Mouse (Mus musculus) testis, adult 2 months (tissue): Measurements from ENCODE around the gene Rab40c. TPM values are rescaled to one million over a fixed set of nuclear protein-coding genes. Genes with fewer than 3 reads are reported as not detected.

Experiments
- H3K27ac ChIP-seq: fragments of 200-500 bp; 2 replicates; pipeline ENCODE4 v1.5.1; 2012; ENCODE audit warnings: low read depth, low read length; ENCODE audit not compliant: control insufficient read depth, insufficient read depth
- H3K27me3 ChIP-seq: fragments of 200-500 bp; 2 replicates; pipeline ENCODE4 v1.6.1; 2012; ENCODE audit warnings: mild to moderate bottlenecking, low read length, moderate library complexity; ENCODE audit not compliant: control insufficient read depth, insufficient read depth
- H3K36me3 ChIP-seq: fragments of 200-500 bp; 2 replicates; pipeline ENCODE4 v1.6.1; 2012; ENCODE audit warnings: mild to moderate bottlenecking, low read length; ENCODE audit not compliant: control insufficient read depth, insufficient read depth
- H3K4me1 ChIP-seq: fragments of 200-500 bp; 2 replicates; pipeline ENCODE4 v1.6.1; 2012; ENCODE audit warnings: low read length; ENCODE audit not compliant: control insufficient read depth, insufficient read depth
- H3K4me3 ChIP-seq: fragments of 200-500 bp; 2 replicates; pipeline ENCODE4 v1.5.1; 2012; ENCODE audit warnings: low read depth, mild to moderate bottlenecking, low read length, moderate library complexity, mixed read lengths; ENCODE audit not compliant: control insufficient read depth
- CTCF ChIP-seq: fragments of 200-500 bp; IDR thresholded peaks from 2 replicates; pipeline ENCODE4 v1.5.1; 2012; ENCODE audit warnings: low read depth, mild to moderate bottlenecking, inconsistent platforms, low read length, moderate library complexity; ENCODE audit not compliant: control insufficient read depth, insufficient read depth, insufficient replicate concordance
- POLR2A ChIP-seq: fragments of 200-500 bp; IDR thresholded peaks from 2 replicates; pipeline ENCODE4 v1.6.1; 2012; ENCODE audit warnings: low read depth, mild to moderate bottlenecking, inconsistent platforms, low read length, moderate library complexity; ENCODE audit not compliant: control insufficient read depth
- polyA plus RNA-seq: library from polyadenylated mRNA; depleted of rRNA; stranded (reverse); fragments of >200 nt; gene quantifications from 2 replicates; pipeline ENCODE4 v1.2.3, GENCODE M21; 2012

Gene Rab40c
- polyA plus RNA-seq, 1 experiment = 31.9 TPM

- TF ChIP-seq CTCF (no peak), POLR2A (no peak)
- no peaks in the 10 kb centered on the region; the same call in 1 of the 2 replicates for H3K36me3 ChIP-seq
- no peak overlapping the region for H3K27ac ChIP-seq
- H3K4me3 ChIP-seq = no peak overlapping the region
- peaks cover 8% of the 10 kb centered on the region for H3K4me1 ChIP-seq
- no peaks in the 10 kb centered on the region for H3K27me3 ChIP-seq
Observed at GRCm38 (mm10) chr17:25879750-25880149, 39.8 kb downstream of the Rab40c start.

- Histone ChIP-seq H3K36me3 (no peaks in the 10 kb centered on the region; the same call in 1 of the 2 replicates), H3K27me3 (no peaks in the 10 kb centered on the region), H3K4me1 (peaks cover 13% of the 10 kb centered on the region), H3K27ac (no peak overlapping the region), H3K4me3 (no peak overlapping the region)
- no peak for TF ChIP-seq POLR2A
- TF ChIP-seq CTCF = peak; percentile 24; the same call in 1 of the 2 replicates
Observed at GRCm38 (mm10) chr17:25879261-25879660, 40.3 kb downstream of the Rab40c start.

DNA sequence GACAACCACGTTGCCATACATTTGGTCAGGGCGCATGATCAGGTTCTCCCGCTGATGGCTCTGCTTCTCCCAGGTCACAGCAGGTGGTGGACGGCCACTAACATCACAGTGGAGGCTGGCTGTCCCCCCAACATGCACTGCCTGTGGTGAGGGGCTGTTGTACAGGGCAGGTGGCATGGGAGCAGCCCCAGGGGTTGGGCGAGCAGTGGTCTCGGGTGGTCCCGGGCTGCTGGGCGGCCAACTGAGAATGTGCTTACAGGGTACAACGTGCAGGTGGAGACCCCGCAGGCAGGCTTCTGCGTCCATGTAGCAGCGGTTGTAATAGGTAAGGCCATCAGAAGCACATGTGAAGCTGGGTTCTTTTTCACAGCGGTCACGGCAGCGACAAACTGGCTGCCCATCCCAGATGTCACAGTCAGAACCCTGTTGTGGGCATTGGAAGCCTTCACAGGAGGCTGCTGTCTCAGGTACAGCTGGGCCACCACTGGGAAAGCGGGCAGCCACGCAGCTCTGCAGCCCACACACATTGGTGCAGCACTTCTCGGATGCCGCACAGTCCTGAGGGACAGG lies 40.8 kb downstream of the Rab40c start:
- Histone ChIP-seq H3K4me3 (no peak overlapping the region), H3K4me1 (peaks cover 15% of the 10 kb centered on the region), H3K27ac (no peak overlapping the region), H3K36me3 (no peaks in the 10 kb centered on the region; the same call in 1 of the 2 replicates), H3K27me3 (no peaks in the 10 kb centered on the region)
- no peak for TF ChIP-seq CTCF
- TF ChIP-seq POLR2A = no peak

- no peak overlapping the region for H3K4me3 ChIP-seq
- H3K27ac ChIP-seq = no peak overlapping the region
- TF ChIP-seq CTCF = no peak
- no peak for TF ChIP-seq POLR2A
- no peaks in the 10 kb centered on the region for H3K27me3 ChIP-seq
- peaks cover 18% of the 10 kb centered on the region for H3K4me1 ChIP-seq
- no peaks in the 10 kb centered on the region for H3K36me3 ChIP-seq
Observed at GRCm38 (mm10) chr17:25877741-25878610, 41.6 kb downstream of the Rab40c start.

- Histone ChIP-seq H3K27me3 (no peaks in the 10 kb centered on the region), H3K36me3 (no peaks in the 10 kb centered on the region), H3K4me3 (no peak overlapping the region; the same call in 1 of the 2 replicates), H3K4me1 (peaks cover 23% of the 10 kb centered on the region), H3K27ac (no peak overlapping the region)
- TF ChIP-seq CTCF (no peak), POLR2A (no peak)
Observed at GRCm38 (mm10) chr17:25877025-25877424, 42.5 kb downstream of the Rab40c start.

DNA sequence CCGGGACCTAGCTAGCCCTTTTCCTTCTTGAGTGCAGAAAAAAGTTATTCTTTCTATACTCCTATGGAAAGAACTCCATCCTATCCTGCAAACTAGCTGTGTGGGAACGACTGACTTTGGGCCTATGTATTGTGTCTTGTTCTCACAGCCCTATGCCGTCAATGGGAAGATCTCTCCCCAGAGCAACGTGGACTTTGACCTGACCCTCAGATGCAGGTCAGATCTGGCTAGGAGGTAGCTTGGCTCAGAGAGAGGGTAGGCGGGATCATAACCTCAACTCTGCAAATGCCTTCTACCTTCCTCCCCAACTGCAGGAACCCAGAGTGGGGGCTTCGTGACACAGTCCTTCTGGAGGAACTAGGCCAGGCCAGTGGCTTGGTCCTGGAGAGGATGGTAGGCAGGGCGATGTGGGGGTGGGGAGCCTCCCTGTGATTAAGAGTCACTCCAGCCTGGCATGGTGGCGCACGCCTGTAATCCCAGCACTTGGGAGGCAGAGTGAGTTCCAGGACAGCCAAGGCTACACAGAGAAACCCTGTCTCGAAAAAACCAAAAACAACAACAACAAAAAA lies 43.1 kb downstream of the Rab40c start:
- Histone ChIP-seq H3K27me3 (no peaks in the 10 kb centered on the region), H3K4me3 (peak overlapping the region; percentile 95), H3K36me3 (no peaks in the 10 kb centered on the region), H3K4me1 (peaks cover 23% of the 10 kb centered on the region), H3K27ac (no peak overlapping the region)
- TF ChIP-seq CTCF (no peak), POLR2A (no peak)
